Mouse (Mus musculus) neutrophil, adult 5-6 weeks (primary cell): ENCODE data around the gene Actl6a. TPM values are rescaled to one million over a fixed set of nuclear protein-coding genes. Genes with fewer than 3 reads are reported as not detected.
"Not testable (repeated sequence)": the region's sequence is repeated elsewhere in the genome, so short reads cannot be mapped to it uniquely, and the experiment has no call there.

ENCODE experiments used
- ATAC-seq: fragments of 151-379, 151-347 bp; 2 replicates; pipeline ENCODE4 v1.8.0; 2017; ENCODE audit warnings: mild to moderate bottlenecking, moderate TSS enrichment; ENCODE audit not compliant: insufficient number of reproducible peaks, poor library complexity, low FRiP score, severe bottlenecking; ENCODE audit errors: extremely low read depth
- total RNA-seq: library from RNA; stranded (forward); fragments of 200-1000 nt; gene quantifications from 2 replicates; pipeline ENCODE4 v1.2.3, GENCODE M21; 2017

The Actl6a gene
- total RNA-seq, 1 experiment from 2014 or later, result 44.3 TPM

- no peak for ATAC-seq
Measured at GRCm38 (mm10) chr3:32690901-32691300, 15.2 kb upstream of the Actl6a start.

GRCm38 (mm10) chr3:32691841-32692240 is 14.3 kb upstream of the Actl6a start:
- ATAC-seq, result no peak

GRCm38 (mm10) chr3:32694211-32694610 is 11.9 kb upstream of the Actl6a start:
- ATAC-seq, result no peak

GRCm38 (mm10) chr3:32694737-32695582 is 11.1 kb upstream of the Actl6a start:
- ATAC-seq, result no peak

- no peak for ATAC-seq
Measured at GRCm38 (mm10) chr3:32695583-32695980, 10.5 kb upstream of the Actl6a start.

GRCm38 (mm10) chr3:32698228-32698863 is 7.8 kb upstream of the Actl6a start:
- ATAC-seq, result peak; percentile 63; the same call in 1 of the 2 replicates

- not testable (repeated sequence) for ATAC-seq
Measured at GRCm38 (mm10) chr3:32704021-32704420, 2.1 kb upstream of the Actl6a start.

- not testable (repeated sequence) for ATAC-seq
Measured at GRCm38 (mm10) chr3:32704632-32705031, 1.5 kb upstream of the Actl6a start.

GRCm38 (mm10) chr3:32708052-32708367 is 1.9 kb downstream of the Actl6a start:
- ATAC-seq, result no peak

GRCm38 (mm10) chr3:32708368-32709231 is 2.5 kb downstream of the Actl6a start:
- ATAC-seq, result peak; percentile 98

- ATAC-seq, result no peak
Measured at GRCm38 (mm10) chr3:32709388-32709787, 3.3 kb downstream of the Actl6a start.

- no peak for ATAC-seq
Measured at GRCm38 (mm10) chr3:32713711-32714110, 7.6 kb downstream of the Actl6a start.

- ATAC-seq, result not testable (repeated sequence)
Measured at GRCm38 (mm10) chr3:32717403-32717802, 11.3 kb downstream of the Actl6a start.

GRCm38 (mm10) chr3:32718271-32718670 is 12.2 kb downstream of the Actl6a start:
- ATAC-seq, result no peak

GRCm38 (mm10) chr3:32724191-32724590 is 18.1 kb downstream of the Actl6a start:
- no peak for ATAC-seq

GRCm38 (mm10) chr3:32725951-32726350 is 19.9 kb downstream of the Actl6a start:
- ATAC-seq, result no peak

GRCm38 (mm10) chr3:32727861-32728260 is 21.8 kb downstream of the Actl6a start:
- no peak for ATAC-seq

- peak; percentile 97 for ATAC-seq
Measured at GRCm38 (mm10) chr3:32736244-32737171, 30.4 kb downstream of the Actl6a start, which contains the start of gene Ndufb5. TSS of gene Ndufb5 (plus strand) at chr3:32736990.
